Mouse (Mus musculus) kidney, adult 2 months (tissue): ENCODE results near the gene Cacna1c.

Experiments
- CTCF ChIP-seq: fragments of 200-500 bp; conservative IDR thresholded peaks from 2 replicates; pipeline ENCODE4 v1.5.1; 2011; ENCODE audit warnings: low read depth, mild to moderate bottlenecking, control low read depth, low read length, moderate library complexity, mixed read lengths; ENCODE audit not compliant: insufficient read depth, insufficient read length
- POLR2A ChIP-seq: fragments of 200-500 bp; IDR thresholded peaks from one replicate; pipeline ENCODE4 v1.6.1; 2011; ENCODE audit warnings: low read depth, low read length, control low read depth

DNA sequence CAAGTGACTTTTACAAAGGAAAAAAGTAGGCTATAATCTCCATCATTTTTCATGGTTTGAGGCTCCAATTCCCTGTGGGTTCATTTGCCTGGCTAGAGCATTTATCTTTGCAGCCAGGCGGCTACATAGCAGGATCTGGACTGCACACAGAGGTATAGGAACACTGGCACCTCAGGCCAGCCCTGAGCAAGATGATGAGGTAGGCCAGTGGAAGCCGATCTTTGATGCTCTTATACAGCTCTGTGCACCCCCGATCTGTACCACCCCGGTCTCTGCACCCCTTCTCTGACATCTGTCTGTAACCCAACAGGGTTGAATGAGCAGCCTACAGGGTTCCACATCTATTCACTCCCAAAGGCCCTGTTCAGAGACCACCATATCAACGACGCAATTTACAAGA is 168.3 kb downstream of the Cacna1c start:
- TF ChIP-seq CTCF (no peak), POLR2A (no peak)
